In the genomic region with DNA sequence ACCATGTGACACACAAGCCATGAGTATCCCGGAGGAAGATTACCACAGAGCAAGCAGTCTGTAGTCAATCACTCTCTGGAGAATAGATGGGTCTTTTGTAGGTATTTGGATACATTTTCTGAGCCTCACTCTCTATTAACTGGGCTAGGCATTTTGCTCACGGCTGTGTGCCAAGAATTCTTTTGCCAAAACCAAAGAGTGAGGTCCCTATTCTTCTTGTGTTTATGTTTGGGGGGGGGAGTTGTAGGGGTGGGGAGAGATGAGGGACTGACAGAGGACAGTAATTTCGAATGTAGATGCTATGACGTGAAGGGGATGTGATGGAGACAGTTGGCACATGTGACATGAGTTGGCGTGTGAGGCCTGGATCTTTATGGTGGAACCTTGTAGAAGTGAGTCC, we compare ENCODE assay signal across 31 mouse cellular contexts. TPM values are rescaled to one million over a fixed set of nuclear protein-coding genes. Genes with fewer than 3 reads are reported as not detected.
DNase-seq lines count a peak whose midpoint lies in the region; ATAC-seq and TF ChIP-seq lines count a peak whose summit lies in the region.
"Had no signal": no experiment of that assay in that cellular context is flagged by ENCODE, and none has a peak within 500 bp of the region (broad histone marks: within the 10 kb centered on the region; RNA-seq: fewer than 3 reads in every experiment).

No protein-coding gene starts in this region.

- H3K4me2 ChIP-seq in hindbrain, embryonic 13.5 days = no peak overlapping the region
- no peak overlapping the region for H3K4me2 ChIP-seq in hindbrain, embryonic 11.5 days (replicated peaks; ENCODE audit: low read depth, low read length)
- peak overlapping the region; percentile 33; the same call in 1 of the 2 replicates for H3K4me2 ChIP-seq in lung, embryonic 15.5 days
- no peak overlapping the region for H3K4me2 ChIP-seq in forebrain, postnatal 0 days (ENCODE audit: low read depth)
- H3K4me2 ChIP-seq in neural tube, embryonic 15.5 days = no peak overlapping the region
- H3K4me2 ChIP-seq: stomach, embryonic 15.5 days had no signal

- no peak for TF ChIP-seq CTCF in forebrain, postnatal 0 days (IDR thresholded peaks at IDR 0.05; ENCODE audit: low read depth)

- ATAC-seq in hindbrain, embryonic 13.5 days (ENCODE audit: low FRiP score) = 0 out of 2 replicates have a peak, but pooled peaks have one; percentile 21
- no peak for ATAC-seq in hindbrain, embryonic 11.5 days (ENCODE audit: low FRiP score)
- ATAC-seq in lung, embryonic 15.5 days (ENCODE audit: borderline replicate concordance, extremely low read depth, low FRiP score, low TSS enrichment) = peak; percentile 44; the same call in 1 of the 2 replicates
- peak; percentile 42; the same call in 1 of the 2 replicates for ATAC-seq in forebrain, postnatal 0 days
- ATAC-seq in neural tube, embryonic 15.5 days (ENCODE audit: low FRiP score) = peak; percentile 32; the same call in 1 of the 2 replicates

- no peaks in the 10 kb centered on the region for H3K36me3 ChIP-seq in hindbrain, embryonic 13.5 days
- H3K36me3 ChIP-seq in hindbrain, embryonic 11.5 days (ENCODE audit: control insufficient read depth, insufficient read depth, low read length) = no peaks in the 10 kb centered on the region
- H3K36me3 ChIP-seq in lung, embryonic 15.5 days = no peaks in the 10 kb centered on the region
- H3K36me3 ChIP-seq in forebrain, postnatal 0 days (ENCODE audit: insufficient read depth) = no peaks in the 10 kb centered on the region
- no peaks in the 10 kb centered on the region for H3K36me3 ChIP-seq in neural tube, embryonic 15.5 days
- H3K36me3 ChIP-seq: embryonic facial prominence, embryonic 10.5 days; midbrain, embryonic 10.5 days; stomach, embryonic 15.5 days had no signal

- peak overlapping the region; percentile 25; the same call in 1 of the 2 replicates for H3K27ac ChIP-seq in hindbrain, embryonic 13.5 days
- no peak overlapping the region for H3K27ac ChIP-seq in hindbrain, embryonic 11.5 days (ENCODE audit: low read depth, low read length)
- no peak overlapping the region for H3K27ac ChIP-seq in lung, embryonic 15.5 days
- no peak overlapping the region for H3K27ac ChIP-seq in forebrain, postnatal 0 days (ENCODE audit: low read depth, low read length)
- H3K27ac ChIP-seq in neural tube, embryonic 15.5 days (replicated peaks) = peak overlapping the region; percentile 71; the same call in 1 of the 2 replicates
- H3K27ac ChIP-seq: macrophage; midbrain, embryonic 10.5 days; stomach, embryonic 15.5 days had no signal

- H3K27me3 ChIP-seq in hindbrain, embryonic 13.5 days = no peaks in the 10 kb centered on the region
- no peaks in the 10 kb centered on the region for H3K27me3 ChIP-seq in hindbrain, embryonic 11.5 days (ENCODE audit: control insufficient read depth, insufficient read depth, low read length)
- H3K27me3 ChIP-seq in lung, embryonic 15.5 days = no peaks in the 10 kb centered on the region
- H3K27me3 ChIP-seq in forebrain, postnatal 0 days (ENCODE audit: insufficient read depth, low read length) = no peaks in the 10 kb centered on the region
- H3K27me3 ChIP-seq in neural tube, embryonic 15.5 days (replicated peaks) = no peaks in the 10 kb centered on the region
- H3K27me3 ChIP-seq: stomach, embryonic 15.5 days had no signal

- peaks cover 6% of the 10 kb centered on the region; the same call in 1 of the 2 replicates for H3K9me3 ChIP-seq in hindbrain, embryonic 13.5 days
- no peaks in the 10 kb centered on the region for H3K9me3 ChIP-seq in hindbrain, embryonic 11.5 days (ENCODE audit: control insufficient read depth, low read length)
- no peaks in the 10 kb centered on the region for H3K9me3 ChIP-seq in lung, embryonic 15.5 days
- H3K9me3 ChIP-seq in forebrain, postnatal 0 days (ENCODE audit: low read length) = no peaks in the 10 kb centered on the region
- no peaks in the 10 kb centered on the region for H3K9me3 ChIP-seq in neural tube, embryonic 15.5 days (replicated peaks)
- H3K9me3 ChIP-seq: stomach, embryonic 15.5 days had no signal

- H3K4me1 ChIP-seq in hindbrain, embryonic 13.5 days (replicated peaks) = peaks cover 31% of the 10 kb centered on the region
- H3K4me1 ChIP-seq in hindbrain, embryonic 11.5 days (replicated peaks; ENCODE audit: control insufficient read depth, insufficient read depth, low read length) = peaks cover 5% of the 10 kb centered on the region; the same call in 1 of the 2 replicates
- peaks cover 16% of the 10 kb centered on the region for H3K4me1 ChIP-seq in lung, embryonic 15.5 days
- H3K4me1 ChIP-seq in forebrain, postnatal 0 days (ENCODE audit: insufficient read depth) = peaks cover 8% of the 10 kb centered on the region
- peaks cover 23% of the 10 kb centered on the region for H3K4me1 ChIP-seq in neural tube, embryonic 15.5 days
- H3K4me1 ChIP-seq: stomach, embryonic 15.5 days had no signal

- 74% methylated on average over 5 of the region's 5 CpGs for WGBS in hindbrain, embryonic 13.5 days
- WGBS in hindbrain, embryonic 11.5 days = 81% methylated on average over 5 of the region's 5 CpGs
- WGBS in lung, embryonic 15.5 days = 35% methylated on average over 5 of the region's 5 CpGs
- WGBS in forebrain, postnatal 0 days = 23% methylated on average over 5 of the region's 5 CpGs
- WGBS in neural tube, embryonic 15.5 days = 54% methylated on average over 5 of the region's 5 CpGs

- no peak overlapping the region for H3K4me3 ChIP-seq in hindbrain, embryonic 13.5 days
- no peak overlapping the region for H3K4me3 ChIP-seq in hindbrain, embryonic 11.5 days (ENCODE audit: low read depth, low read length)
- H3K4me3 ChIP-seq in lung, embryonic 15.5 days = no peak overlapping the region
- H3K4me3 ChIP-seq in forebrain, postnatal 0 days (ENCODE audit: low read depth, low read length) = no peak overlapping the region
- no peak overlapping the region for H3K4me3 ChIP-seq in neural tube, embryonic 15.5 days (replicated peaks)
- H3K4me3 ChIP-seq: midbrain, embryonic 10.5 days; stomach, embryonic 15.5 days had no signal

- DNase-seq in hindbrain, embryonic 11.5 days (ENCODE audit: low spot score) = no peak
- DNase-seq in lung, postnatal 10 days = no peak
- DNase-seq in forebrain, postnatal 0 days = peak; percentile 31
- no peak for DNase-seq in adrenal gland, adult (ENCODE audit: inconsistent age in 2 of 2, low spot score in 1 of 2)
- DNase-seq: heart, postnatal 10 days; liver; thymus, adult 18-20 months; thymus, postnatal 4 days had no signal

- H3K9ac ChIP-seq in hindbrain, embryonic 13.5 days = no peak overlapping the region
- no peak overlapping the region for H3K9ac ChIP-seq in hindbrain, embryonic 11.5 days (ENCODE audit: low read depth, low read length)
- no peak overlapping the region for H3K9ac ChIP-seq in lung, embryonic 15.5 days
- H3K9ac ChIP-seq in forebrain, postnatal 0 days = no peak overlapping the region
- no peak overlapping the region for H3K9ac ChIP-seq in neural tube, embryonic 15.5 days (replicated peaks)
- H3K9ac ChIP-seq: stomach, embryonic 15.5 days had no signal

RNA-seq across cellular contexts. Expression of a gene that starts 47.9 kb away (rescaled TPM):
- 50.4 and 54.0 TPM in 2 replicates for polyA plus RNA-seq in hindbrain, embryonic 13.5 days (2015; fragmentation: Nextera tagmentation; extraction: Ambion mirVana)
- 12.0 and 13.2 TPM in 2 replicates for polyA plus RNA-seq in hindbrain, embryonic 11.5 days (2014; fragmentation: Nextera tagmentation; extraction: Ambion mirVana)
- 17.0 and 18.1 TPM in 2 replicates for polyA plus RNA-seq in lung, embryonic 15.5 days (2015; fragmentation: Nextera tagmentation; extraction: Ambion mirVana)
- total RNA-seq in forebrain, postnatal 0 days (2014; rRNA removed) = 26.5 and 28.3 TPM in 2 replicates
- polyA plus RNA-seq in forebrain, postnatal 0 days (2015; fragmentation: Nextera tagmentation; extraction: Ambion mirVana) = 44.2 and 61.1 TPM in 2 replicates
- polyA plus RNA-seq in neural tube, embryonic 15.5 days (2015; fragmentation: Nextera tagmentation; extraction: Ambion mirVana) = 112 and 137 TPM in 2 replicates

RNA-seq across cellular contexts. Expression of a gene that starts 53.3 kb away (rescaled TPM):
- polyA plus RNA-seq in hindbrain, embryonic 13.5 days (2015; fragmentation: Nextera tagmentation; extraction: Ambion mirVana) = not detected in 2 replicates
- polyA plus RNA-seq in hindbrain, embryonic 11.5 days (2014; fragmentation: Nextera tagmentation; extraction: Ambion mirVana) = not detected in 2 replicates
- polyA plus RNA-seq in lung, embryonic 15.5 days (2015; fragmentation: Nextera tagmentation; extraction: Ambion mirVana) = not detected in 2 replicates
- not detected in 2 replicates for total RNA-seq in forebrain, postnatal 0 days (2014; rRNA removed)
- polyA plus RNA-seq in forebrain, postnatal 0 days (2015; fragmentation: Nextera tagmentation; extraction: Ambion mirVana) = not detected in 2 replicates
- polyA plus RNA-seq in neural tube, embryonic 15.5 days (2015; fragmentation: Nextera tagmentation; extraction: Ambion mirVana) = not detected in 2 replicates
- total RNA-seq: adrenal gland, postnatal 4 days; CH12.LX; common myeloid progenitor, adult 5-6 weeks; gastrocnemius, adult 8-10 months; granulocyte monocyte progenitor cell, adult 5-6 weeks; heart, postnatal 10 days; layer of hippocampus, postnatal 10 days; MEL; monocyte, adult 5-6 weeks; neutrophil, adult 5-6 weeks had no signal
- polyA plus RNA-seq: cerebellum, adult 2 months; embryonic facial prominence, embryonic 10.5 days; frontal cortex, adult 2 months; heart, embryonic 11.5 days; intestine, embryonic 14.5 days; kidney, embryonic 14.5 days; liver, embryonic 16.5 days; macrophage; midbrain, embryonic 10.5 days; spleen, adult 2 months; stomach, embryonic 15.5 days had no signal

Comparison
In these comparisons a context has a peak if more than half of its experiments do, and no peak if none do; other contexts are left out.
1. H3K27ac ChIP-seq: peak in hindbrain, embryonic 13.5 days (single experiment) and neural tube, embryonic 15.5 days (single experiment); none in hindbrain, embryonic 11.5 days (single experiment), lung, embryonic 15.5 days (single experiment) and forebrain, postnatal 0 days (single experiment).